Mouse (Mus musculus): ENCODE measurements around the gene Atg10. TPM values are rescaled to one million over a fixed set of nuclear protein-coding genes. Genes with fewer than 3 reads are reported as not detected.

Atg10 gene
- total RNA-seq, 2 experiments from 2014 or later, result 3.8 to 4.2 TPM

DNA sequence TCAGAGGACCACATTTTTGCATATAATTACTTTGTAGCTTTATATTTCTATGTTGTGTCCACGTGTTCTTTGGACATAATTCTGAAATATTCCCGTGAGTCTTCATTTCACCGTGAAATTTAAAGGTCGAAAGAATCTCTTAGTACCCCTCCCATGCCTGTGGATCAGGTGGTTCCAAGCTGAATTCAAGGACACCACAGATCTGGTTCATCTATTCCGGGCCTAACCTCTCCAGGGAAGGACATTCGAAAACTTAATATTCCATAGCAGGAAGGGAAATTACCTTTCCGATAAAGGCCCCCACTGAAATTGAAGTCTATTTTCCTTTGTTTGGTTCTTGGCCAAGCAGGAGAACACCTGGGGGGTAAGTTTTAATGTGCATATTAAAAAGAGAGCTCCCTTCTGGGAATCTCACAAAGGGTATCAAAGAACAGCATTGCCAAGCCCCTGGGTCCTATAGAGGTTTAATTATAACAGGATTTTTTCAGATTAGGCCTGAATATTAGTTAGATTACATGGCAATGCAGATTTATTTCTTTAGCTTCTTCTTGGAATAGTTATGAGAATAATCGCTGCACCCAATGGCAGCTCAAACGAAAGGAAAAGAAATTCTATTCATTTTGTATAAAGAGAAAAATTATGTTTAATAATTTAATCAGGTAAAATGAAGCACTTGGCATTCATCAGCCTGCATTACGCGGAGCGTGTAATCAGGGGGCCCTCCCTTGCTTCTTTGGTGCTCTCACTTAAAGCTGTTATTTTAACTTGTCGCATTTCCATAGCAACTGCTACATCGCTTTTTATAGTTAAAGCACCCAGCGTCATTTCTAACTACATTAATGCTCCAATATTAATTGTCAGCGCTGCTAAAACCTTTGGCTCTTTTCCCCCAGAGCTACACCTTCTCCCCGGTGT lies 310.8 kb downstream of the Atg10 start:
- no peak for ATAC-seq (replicated peaks; ENCODE audit: low FRiP score, poor library complexity, severe bottlenecking)

DNA sequence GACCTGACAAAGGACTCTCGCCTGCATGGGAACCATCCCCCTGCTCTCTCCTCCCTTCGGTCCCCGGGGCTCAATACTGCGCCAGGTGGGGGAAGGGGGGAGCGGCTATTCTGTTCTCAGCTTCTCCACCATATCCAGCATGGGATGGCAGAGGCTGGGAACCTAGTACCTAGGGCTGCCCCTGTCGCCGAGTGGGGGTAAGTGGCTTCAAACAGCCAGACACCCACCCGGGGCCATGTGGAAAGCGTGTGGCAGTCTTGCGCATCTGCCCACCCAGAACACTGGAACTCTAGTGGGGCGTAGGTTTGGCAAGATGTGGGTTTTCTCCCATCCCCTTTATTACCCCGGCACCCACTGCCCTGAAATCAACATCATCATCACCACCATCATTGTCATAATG lies 316.4 kb downstream of the Atg10 start:
- no peak for ATAC-seq (replicated peaks; ENCODE audit: low FRiP score, poor library complexity, severe bottlenecking)

DNA sequence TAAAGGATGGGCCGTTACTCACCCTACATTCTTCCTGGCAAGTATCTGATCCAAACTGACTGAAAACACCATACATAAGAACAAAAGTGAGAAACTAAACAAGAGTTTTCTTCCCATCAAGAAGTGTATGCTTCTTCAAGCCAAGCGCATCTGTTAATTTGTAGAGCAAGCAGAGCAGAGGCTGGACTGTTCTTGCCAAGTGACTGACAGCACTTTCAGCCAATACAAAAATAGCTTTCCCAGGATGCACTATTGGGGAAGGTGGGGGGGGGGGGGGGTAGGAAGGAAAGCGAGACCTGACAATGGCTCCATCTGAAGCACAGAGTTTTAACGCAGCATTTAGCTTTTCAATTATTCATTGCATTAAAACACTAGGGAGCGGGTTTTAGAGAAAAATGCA lies 318.6 kb downstream of the Atg10 start, which contains the start of gene Atp6ap1l:
TSS of gene Atp6ap1l (minus strand) at position 180 of the 400 bp plus-strand sequence.
- no peak for ATAC-seq (replicated peaks; ENCODE audit: low FRiP score, poor library complexity, severe bottlenecking)

DNA sequence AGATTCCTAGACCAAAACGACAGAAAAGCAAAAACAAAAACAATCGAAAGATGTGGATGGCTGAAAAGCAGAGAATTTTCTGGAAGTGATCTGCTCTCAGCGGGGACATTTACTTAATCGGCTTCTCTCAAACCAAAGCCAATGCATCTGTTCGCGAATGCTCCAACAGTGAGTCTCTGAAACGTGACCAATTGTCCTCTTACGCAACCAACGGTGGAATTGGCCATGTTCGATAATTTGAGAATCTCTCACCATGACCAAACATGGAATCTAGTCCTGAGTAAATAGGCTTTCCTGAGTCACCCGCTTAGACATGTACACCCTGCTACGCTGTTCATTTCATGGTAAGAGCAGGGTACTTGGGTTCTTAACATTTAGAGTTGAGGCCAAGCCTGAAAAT lies 326.9 kb downstream of the Atg10 start:
- ATAC-seq (replicated peaks; ENCODE audit: low FRiP score, poor library complexity, severe bottlenecking), result no peak

DNA sequence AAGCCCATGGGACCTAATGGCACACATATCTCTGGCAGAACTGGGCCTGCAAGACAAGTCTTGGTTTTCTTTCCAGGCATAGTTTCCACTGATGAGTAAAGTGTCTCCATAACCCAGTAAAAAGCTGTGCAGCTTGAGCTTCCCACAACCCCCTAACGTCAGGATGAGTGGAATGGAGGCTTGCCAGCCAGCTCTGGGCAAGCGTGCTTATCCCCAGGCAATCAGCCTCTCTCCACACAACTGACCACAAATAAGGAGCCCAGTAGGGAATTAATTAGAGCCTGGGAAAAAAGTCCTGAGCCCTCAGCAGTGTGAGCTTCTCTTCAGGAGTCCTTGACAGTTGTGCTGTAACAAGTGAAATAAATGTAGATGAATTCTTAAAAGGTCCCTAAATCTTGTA lies 327.7 kb downstream of the Atg10 start:
- ATAC-seq (replicated peaks; ENCODE audit: low FRiP score, poor library complexity, severe bottlenecking), result no peak

DNA sequence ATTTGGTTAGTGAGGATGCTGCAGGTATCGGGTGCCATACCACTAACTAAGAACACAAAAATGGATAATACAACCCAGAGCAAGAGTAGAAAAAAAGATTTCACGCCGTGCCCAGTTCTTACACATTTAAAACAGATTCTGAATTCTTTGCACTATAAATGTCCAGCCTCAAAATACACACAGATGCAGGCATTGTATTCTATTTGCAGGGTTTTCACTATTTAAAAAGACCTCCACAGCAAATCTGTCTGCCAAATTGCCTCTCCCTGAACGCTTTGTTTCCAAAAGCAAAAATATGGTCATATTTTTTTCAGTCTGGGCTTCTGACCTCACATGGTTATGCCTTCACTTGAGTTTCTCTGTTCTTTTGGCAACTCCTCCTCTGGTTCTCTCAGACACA lies 328.9 kb downstream of the Atg10 start:
- no peak for ATAC-seq (replicated peaks; ENCODE audit: low FRiP score, poor library complexity, severe bottlenecking)

DNA sequence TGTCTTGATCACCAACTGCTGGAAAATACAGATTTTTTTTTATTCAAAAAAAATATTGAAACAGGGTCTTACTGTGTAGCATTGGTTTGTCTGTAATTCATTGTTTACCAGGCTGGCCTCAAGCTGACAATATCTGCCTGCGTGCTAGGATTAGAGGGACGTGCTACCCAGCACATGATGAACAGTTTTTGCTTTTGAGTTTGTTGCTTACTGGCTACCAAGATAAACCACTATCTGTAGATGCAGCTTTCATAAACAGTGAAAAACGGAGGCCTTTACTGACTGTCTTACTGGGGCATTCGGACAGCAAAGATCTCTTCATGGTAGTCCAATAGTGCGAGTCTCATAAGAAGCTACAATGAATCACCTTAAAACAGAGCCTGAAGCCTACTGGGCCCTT lies 333.7 kb downstream of the Atg10 start:
- peak; percentile 44 for ATAC-seq (replicated peaks; ENCODE audit: low FRiP score, poor library complexity, severe bottlenecking)

DNA sequence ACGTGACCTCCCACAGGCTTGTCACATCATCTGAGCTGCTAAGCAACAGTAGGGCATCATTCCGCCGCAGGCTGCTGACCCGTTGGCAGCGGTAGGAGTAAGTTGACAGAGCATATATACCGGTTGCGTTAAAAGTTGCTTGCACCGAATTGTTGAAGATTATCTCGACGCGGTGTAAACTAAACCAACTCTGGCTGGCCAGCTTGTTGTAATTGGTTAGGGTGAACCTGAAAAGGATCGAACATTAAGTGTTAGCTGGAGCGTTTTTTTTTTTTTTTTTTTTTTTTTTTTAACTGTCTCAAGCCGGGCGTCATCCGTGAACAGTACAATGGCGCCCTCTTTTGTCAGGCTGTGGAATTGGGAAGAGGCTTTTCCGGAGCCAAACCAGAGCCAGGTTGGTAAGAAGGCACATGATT lies 337.2 kb downstream of the Atg10 start:
- peak; percentile 76 for ATAC-seq (replicated peaks; ENCODE audit: low FRiP score, poor library complexity, severe bottlenecking)

DNA sequence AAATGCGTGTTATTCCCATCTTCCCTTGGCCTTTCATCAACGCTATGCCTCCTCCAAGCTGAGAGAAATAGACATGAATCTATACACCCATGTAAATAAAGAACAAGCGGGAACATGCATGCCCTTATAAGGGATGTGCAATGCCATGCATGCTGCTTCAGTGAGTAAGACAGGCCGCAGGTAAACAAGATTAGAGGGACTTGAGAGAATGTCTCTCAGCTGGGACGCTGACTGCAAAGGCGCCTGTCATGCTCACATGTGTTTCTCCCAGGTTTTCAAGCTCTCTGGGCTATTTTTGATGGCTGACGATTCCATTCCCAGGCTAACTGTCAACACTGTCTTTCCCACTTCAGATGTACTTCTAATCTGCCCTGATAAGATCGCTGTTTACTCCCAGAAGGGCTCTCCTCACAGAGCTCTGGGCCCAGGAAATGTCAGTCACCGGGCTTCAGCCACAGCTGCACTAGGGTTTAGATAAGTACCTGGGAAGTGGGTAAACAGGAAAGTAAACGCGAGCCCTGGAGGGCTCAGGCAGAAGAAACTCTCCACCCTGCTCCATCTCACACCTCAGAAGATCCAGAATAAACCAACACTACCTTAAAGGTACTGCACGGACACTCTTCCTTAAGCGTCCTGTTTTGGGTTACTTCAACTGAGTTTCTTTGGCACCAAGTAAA lies 337.8 kb downstream of the Atg10 start:
- ATAC-seq (replicated peaks; ENCODE audit: low FRiP score, poor library complexity, severe bottlenecking), result peak; percentile 39

Other genes with a start within 250 kb of the Atg10 start
- 34.6 and 58.7 TPM in 2 replicates for gene Ssbp2, start 236.3 kb upstream of the Atg10 start, total RNA-seq (2015; ENCODE audit: low replicate concordance)
- gene Ssbp2, start 236.3 kb upstream of the Atg10 start, total RNA-seq (2017; ENCODE audit: low replicate concordance), result 37.7 and 57.4 TPM in 2 replicates

Measured in erythroid progenitor cell, adult 5-6 weeks (primary cell).